Mouse (Mus musculus): Measurements from ENCODE around the gene Pitpnm1. TPM values are rescaled to one million over a fixed set of nuclear protein-coding genes. Genes with fewer than 3 reads are reported as not detected.

Pitpnm1 gene
- polyA plus RNA-seq, 1 experiment from 2014 or later: 15.8 TPM

GRCm38 (mm10) chr19:4097441-4097825 lies 2.4 kb upstream of the Pitpnm1 start:
- H3K4me1 ChIP-seq (ENCODE audit: control insufficient read depth, insufficient read depth, low read length): peaks cover 27% of the 10 kb centered on the region
- no peaks in the 10 kb centered on the region for H3K9me3 ChIP-seq (ENCODE audit: control insufficient read depth, low read length)
- H3K9ac ChIP-seq (ENCODE audit: low read depth, low read length): peak overlapping the region; percentile 43
- peak; percentile 38; the same call in 1 of the 2 replicates for ATAC-seq (ENCODE audit: low FRiP score, low TSS enrichment)
- no peaks in the 10 kb centered on the region for H3K36me3 ChIP-seq (ENCODE audit: control insufficient read depth, insufficient read depth, low read length)
- peaks cover 11% of the 10 kb centered on the region; the same call in 1 of the 2 replicates for H3K27me3 ChIP-seq (ENCODE audit: control insufficient read depth, insufficient read depth, low read length)
- WGBS: 2% methylated on average over 21 of the region's 21 CpGs
- peak overlapping the region; percentile 49; the same call in 1 of the 2 replicates for H3K27ac ChIP-seq (ENCODE audit: low read depth, low read length)
- H3K4me3 ChIP-seq (ENCODE audit: low read length): peak overlapping the region; percentile 55
- peak overlapping the region; percentile 54 for H3K4me2 ChIP-seq (replicated peaks; ENCODE audit: low read depth, low read length)

- H3K9ac ChIP-seq (ENCODE audit: low read depth, low read length): no peak overlapping the region
- H3K9me3 ChIP-seq (ENCODE audit: control insufficient read depth, low read length): no peaks in the 10 kb centered on the region
- H3K36me3 ChIP-seq (ENCODE audit: control insufficient read depth, insufficient read depth, low read length): no peaks in the 10 kb centered on the region
- H3K27me3 ChIP-seq (ENCODE audit: control insufficient read depth, insufficient read depth, low read length): peaks cover 13% of the 10 kb centered on the region
- H3K4me2 ChIP-seq (replicated peaks; ENCODE audit: low read depth, low read length): no peak overlapping the region
- H3K27ac ChIP-seq (ENCODE audit: low read depth, low read length): no peak overlapping the region
- peaks cover 27% of the 10 kb centered on the region for H3K4me1 ChIP-seq (ENCODE audit: control insufficient read depth, insufficient read depth, low read length)
- no peak overlapping the region for H3K4me3 ChIP-seq (ENCODE audit: low read length)
- WGBS: 87% methylated on average over 13 of the region's 13 CpGs
- ATAC-seq (ENCODE audit: low FRiP score, low TSS enrichment): no peak
Observed at GRCm38 (mm10) chr19:4098426-4098825, 1.4 kb upstream of the Pitpnm1 start.

- Histone ChIP-seq H3K27me3 (ENCODE audit: control insufficient read depth, insufficient read depth, low read length) (peaks cover 13% of the 10 kb centered on the region), H3K4me1 (ENCODE audit: control insufficient read depth, insufficient read depth, low read length) (peaks cover 27% of the 10 kb centered on the region), H3K9ac (ENCODE audit: low read depth, low read length) (no peak overlapping the region), H3K4me3 (ENCODE audit: low read length) (no peak overlapping the region; the same call in 1 of the 2 replicates), H3K9me3 (ENCODE audit: control insufficient read depth, low read length) (no peaks in the 10 kb centered on the region), H3K27ac (ENCODE audit: low read depth, low read length) (no peak overlapping the region; the same call in 1 of the 2 replicates), H3K4me2 (replicated peaks; ENCODE audit: low read depth, low read length) (peak overlapping the region; percentile 78; the same call in 1 of the 2 replicates), H3K36me3 (ENCODE audit: control insufficient read depth, insufficient read depth, low read length) (no peaks in the 10 kb centered on the region)
- 14% methylated on average over 9 of the region's 9 CpGs for WGBS
- no peak for ATAC-seq (ENCODE audit: low FRiP score, low TSS enrichment)
Observed at GRCm38 (mm10) chr19:4099056-4099455, 742 bp upstream of the Pitpnm1 start.

DNA sequence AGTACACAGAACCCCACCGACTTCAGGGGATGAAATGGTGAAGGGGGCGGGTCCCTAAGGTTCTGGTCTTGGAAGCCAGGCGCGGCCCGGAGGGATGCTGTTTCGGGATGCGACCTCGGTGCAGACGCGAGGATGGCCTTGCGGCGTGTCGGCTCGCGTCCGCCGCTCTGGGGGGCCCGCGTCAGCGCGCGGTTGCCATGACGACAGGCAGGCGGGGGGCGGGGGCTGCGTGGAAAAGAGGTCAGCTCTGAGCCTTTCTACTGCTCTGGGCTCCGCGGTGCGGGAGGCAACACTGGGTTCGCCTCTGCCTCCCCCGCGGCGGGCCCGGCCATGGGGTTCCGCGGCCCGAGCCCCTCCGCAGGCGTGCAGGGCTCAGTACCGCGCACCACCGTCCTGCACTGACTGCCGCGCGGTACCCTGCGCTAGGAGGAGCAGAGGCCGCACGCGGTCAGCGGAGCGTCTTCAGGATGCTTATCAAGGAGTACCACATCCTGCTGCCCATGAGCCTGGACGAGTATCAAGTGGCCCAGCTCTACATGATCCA lies 992 bp downstream of the Pitpnm1 start:
- ATAC-seq (ENCODE audit: low FRiP score, low TSS enrichment): no peak
- peak overlapping the region; percentile 49 for H3K9ac ChIP-seq (ENCODE audit: low read depth, low read length)
- peaks cover 27% of the 10 kb centered on the region for H3K4me1 ChIP-seq (ENCODE audit: control insufficient read depth, insufficient read depth, low read length)
- peak overlapping the region; percentile 49 for H3K4me3 ChIP-seq (ENCODE audit: low read length)
- no peaks in the 10 kb centered on the region; the same call in 1 of the 2 replicates for H3K36me3 ChIP-seq (ENCODE audit: control insufficient read depth, insufficient read depth, low read length)
- no peaks in the 10 kb centered on the region for H3K9me3 ChIP-seq (ENCODE audit: control insufficient read depth, low read length)
- H3K27ac ChIP-seq (ENCODE audit: low read depth, low read length): no peak overlapping the region
- peak overlapping the region; percentile 78 for H3K4me2 ChIP-seq (replicated peaks; ENCODE audit: low read depth, low read length)
- peaks cover 13% of the 10 kb centered on the region for H3K27me3 ChIP-seq (ENCODE audit: control insufficient read depth, insufficient read depth, low read length)
- WGBS: under 1% methylated on average over 52 of the region's 52 CpGs

GRCm38 (mm10) chr19:4101466-4101865 lies 1.7 kb downstream of the Pitpnm1 start:
- no peak for ATAC-seq (ENCODE audit: low FRiP score, low TSS enrichment)
- H3K4me3 ChIP-seq (ENCODE audit: low read length): no peak overlapping the region
- no peak overlapping the region for H3K9ac ChIP-seq (ENCODE audit: low read depth, low read length)
- no peaks in the 10 kb centered on the region; the same call in 1 of the 2 replicates for H3K36me3 ChIP-seq (ENCODE audit: control insufficient read depth, insufficient read depth, low read length)
- no peak overlapping the region for H3K27ac ChIP-seq (ENCODE audit: low read depth, low read length)
- 70% methylated on average over 6 of the region's 6 CpGs for WGBS
- H3K27me3 ChIP-seq (ENCODE audit: control insufficient read depth, insufficient read depth, low read length): peaks cover 13% of the 10 kb centered on the region
- peak overlapping the region; percentile 78; the same call in 1 of the 2 replicates for H3K4me2 ChIP-seq (replicated peaks; ENCODE audit: low read depth, low read length)
- H3K9me3 ChIP-seq (ENCODE audit: control insufficient read depth, low read length): no peaks in the 10 kb centered on the region
- peaks cover 27% of the 10 kb centered on the region for H3K4me1 ChIP-seq (ENCODE audit: control insufficient read depth, insufficient read depth, low read length)

GRCm38 (mm10) chr19:4102049-4102448 lies 2.3 kb downstream of the Pitpnm1 start:
- Histone ChIP-seq H3K4me2 (replicated peaks; ENCODE audit: low read depth, low read length) (no peak overlapping the region), H3K9ac (ENCODE audit: low read depth, low read length) (no peak overlapping the region), H3K9me3 (ENCODE audit: control insufficient read depth, low read length) (no peaks in the 10 kb centered on the region), H3K4me1 (ENCODE audit: control insufficient read depth, insufficient read depth, low read length) (peaks cover 27% of the 10 kb centered on the region), H3K36me3 (ENCODE audit: control insufficient read depth, insufficient read depth, low read length) (no peaks in the 10 kb centered on the region; the same call in 1 of the 2 replicates), H3K27me3 (ENCODE audit: control insufficient read depth, insufficient read depth, low read length) (peaks cover 13% of the 10 kb centered on the region), H3K4me3 (ENCODE audit: low read length) (no peak overlapping the region), H3K27ac (ENCODE audit: low read depth, low read length) (no peak overlapping the region)
- WGBS: 79% methylated on average over 2 of the region's 2 CpGs
- no peak for ATAC-seq (ENCODE audit: low FRiP score, low TSS enrichment)

DNA sequence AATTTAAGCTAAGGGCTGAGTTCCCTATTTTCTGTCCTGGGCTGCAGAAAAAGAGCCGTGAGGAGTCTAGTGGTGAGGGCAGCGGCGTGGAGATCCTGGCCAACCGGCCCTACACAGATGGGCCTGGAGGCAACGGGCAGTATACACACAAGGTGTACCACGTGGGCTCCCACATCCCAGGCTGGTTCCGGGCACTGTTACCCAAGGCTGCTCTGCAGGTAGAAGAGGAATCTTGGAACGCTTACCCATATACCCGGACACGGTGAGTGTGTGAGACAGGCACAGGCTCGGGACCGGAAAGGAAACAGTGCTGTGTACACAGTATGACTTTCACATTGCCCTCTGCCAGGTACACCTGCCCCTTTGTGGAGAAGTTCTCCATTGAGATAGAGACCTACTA lies 2.8 kb downstream of the Pitpnm1 start:
- ATAC-seq (ENCODE audit: low FRiP score, low TSS enrichment): no peak
- WGBS: 94% methylated on average over 12 of the region's 12 CpGs

GRCm38 (mm10) chr19:4103294-4103693 lies 3.5 kb downstream of the Pitpnm1 start:
- Histone ChIP-seq H3K9ac (ENCODE audit: low read depth, low read length) (no peak overlapping the region), H3K36me3 (ENCODE audit: control insufficient read depth, insufficient read depth, low read length) (no peaks in the 10 kb centered on the region; the same call in 1 of the 2 replicates), H3K27me3 (ENCODE audit: control insufficient read depth, insufficient read depth, low read length) (peaks cover 13% of the 10 kb centered on the region), H3K9me3 (ENCODE audit: control insufficient read depth, low read length) (no peaks in the 10 kb centered on the region), H3K27ac (ENCODE audit: low read depth, low read length) (no peak overlapping the region), H3K4me3 (ENCODE audit: low read length) (no peak overlapping the region), H3K4me1 (ENCODE audit: control insufficient read depth, insufficient read depth, low read length) (peaks cover 20% of the 10 kb centered on the region), H3K4me2 (replicated peaks; ENCODE audit: low read depth, low read length) (no peak overlapping the region)
- ATAC-seq (ENCODE audit: low FRiP score, low TSS enrichment): no peak
- WGBS: 93% methylated on average over 18 of the region's 18 CpGs

More for the DNA sequence above, 2.8 kb downstream of the Pitpnm1 start:
- Histone ChIP-seq H3K27me3 (ENCODE audit: control insufficient read depth, insufficient read depth, low read length) (peaks cover 13% of the 10 kb centered on the region), H3K4me2 (replicated peaks; ENCODE audit: low read depth, low read length) (no peak overlapping the region), H3K4me3 (ENCODE audit: low read length) (no peak overlapping the region), H3K36me3 (ENCODE audit: control insufficient read depth, insufficient read depth, low read length) (no peaks in the 10 kb centered on the region; the same call in 1 of the 2 replicates), H3K4me1 (ENCODE audit: control insufficient read depth, insufficient read depth, low read length) (peaks cover 26% of the 10 kb centered on the region), H3K9ac (ENCODE audit: low read depth, low read length) (no peak overlapping the region), H3K27ac (ENCODE audit: low read depth, low read length) (no peak overlapping the region), H3K9me3 (ENCODE audit: control insufficient read depth, low read length) (no peaks in the 10 kb centered on the region)

DNA sequence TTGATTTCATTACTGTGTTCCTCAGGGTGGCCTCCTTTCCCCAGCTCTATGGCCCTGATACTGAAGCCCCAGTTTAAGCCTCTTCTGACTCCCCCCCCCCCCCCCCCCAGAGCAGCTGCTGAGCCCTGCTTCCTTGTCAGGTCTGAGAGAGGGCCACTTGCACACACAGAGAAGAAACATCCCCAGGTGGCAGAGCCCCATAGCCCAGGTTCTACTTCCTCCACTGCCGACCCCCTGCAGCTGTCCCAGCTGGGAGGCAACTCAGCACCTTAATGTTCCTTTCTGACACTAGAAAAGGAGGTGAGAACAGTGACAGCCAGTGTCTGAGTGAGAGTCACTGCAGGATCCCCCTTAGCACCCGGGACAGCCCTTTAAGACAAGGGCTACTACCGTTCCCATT lies 4.0 kb downstream of the Pitpnm1 start:
- Histone ChIP-seq H3K4me2 (replicated peaks; ENCODE audit: low read depth, low read length) (no peak overlapping the region), H3K27ac (ENCODE audit: low read depth, low read length) (no peak overlapping the region), H3K4me3 (ENCODE audit: low read length) (no peak overlapping the region), H3K36me3 (ENCODE audit: control insufficient read depth, insufficient read depth, low read length) (no peaks in the 10 kb centered on the region; the same call in 1 of the 2 replicates), H3K4me1 (ENCODE audit: control insufficient read depth, insufficient read depth, low read length) (peaks cover 15% of the 10 kb centered on the region), H3K9me3 (ENCODE audit: control insufficient read depth, low read length) (no peaks in the 10 kb centered on the region), H3K27me3 (ENCODE audit: control insufficient read depth, insufficient read depth, low read length) (peaks cover 13% of the 10 kb centered on the region), H3K9ac (ENCODE audit: low read depth, low read length) (no peak overlapping the region)
- 80% methylated on average over 3 of the region's 3 CpGs for WGBS
- no peak for ATAC-seq (ENCODE audit: low FRiP score, low TSS enrichment)
